Mouse (Mus musculus): ENCODE results near the gene 1700016K19Rik.

DNA sequence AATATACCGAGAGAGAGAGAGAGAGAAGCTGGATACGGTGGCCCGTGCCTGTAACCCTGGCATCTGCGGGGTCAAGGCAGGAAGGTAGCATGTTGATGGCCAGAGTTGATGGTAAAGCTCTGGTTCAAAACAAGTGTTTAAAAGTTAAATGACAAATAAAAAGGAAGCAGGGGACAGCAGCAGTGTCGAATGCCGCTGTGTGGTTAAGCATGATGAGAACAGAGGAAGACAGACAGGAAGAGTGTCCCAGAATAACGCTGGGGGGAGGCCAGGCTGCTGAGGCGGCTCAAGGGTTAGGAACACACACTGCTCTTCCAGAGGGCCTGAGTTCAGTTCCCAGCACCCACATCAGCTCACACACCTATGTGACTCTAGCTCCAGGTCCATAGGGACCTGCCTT is 7.2 kb upstream of the 1700016K19Rik start:
- TF ChIP-seq CTCF (IDR thresholded peaks at IDR 0.05; ENCODE audit: borderline replicate concordance, insufficient read depth, low read length): no peak
- TF ChIP-seq POLR2A (IDR thresholded peaks at IDR 0.05; ENCODE audit: low read depth, low read length): no peak

Data from embryonic fibroblast, embryonic 13.5 days (primary cell).